Mouse (Mus musculus) cerebellum, postnatal 4 days (tissue): ENCODE data around the gene Enpp7.

Experiments
- DNase-seq, 2 experiments: peaks; one replicate each; pipeline ENCODE4 v3.0.0; 2022; ENCODE audit warnings: low spot score in 2 of 2, mixed read lengths in 1 of 2

The Enpp7 gene

GRCm38 (mm10) chr11:118987999-118988398 lies at the start of gene Enpp7:
Enpp7 (plus strand) TSS chr11:118988188.
- DNase-seq: no peak

- no peak for DNase-seq
Measured at GRCm38 (mm10) chr11:118939731-118940130, 48.3 kb upstream of the Enpp7 start.

GRCm38 (mm10) chr11:118940539-118940938 lies 47.4 kb upstream of the Enpp7 start:
- peak in 1 of 2 experiments; percentile 88 for DNase-seq

GRCm38 (mm10) chr11:118941268-118941667 lies 46.7 kb upstream of the Enpp7 start:
- no peak for DNase-seq

- DNase-seq: no peak
Measured at GRCm38 (mm10) chr11:118945868-118946267, 42.1 kb upstream of the Enpp7 start.

- no peak for DNase-seq
Measured at GRCm38 (mm10) chr11:118955016-118955415, 33.0 kb upstream of the Enpp7 start.

GRCm38 (mm10) chr11:118957070-118957471 lies 30.9 kb upstream of the Enpp7 start:
- peak in 1 of 2 experiments; percentile 84 for DNase-seq

- no peak for DNase-seq
Measured at GRCm38 (mm10) chr11:118960649-118961048, 27.3 kb upstream of the Enpp7 start.

- no peak for DNase-seq
Measured at GRCm38 (mm10) chr11:118962478-118962877, 25.5 kb upstream of the Enpp7 start.

GRCm38 (mm10) chr11:118963926-118964325 lies 24.1 kb upstream of the Enpp7 start:
- no peak for DNase-seq

- no peak for DNase-seq
Measured at GRCm38 (mm10) chr11:118965078-118965477, 22.9 kb upstream of the Enpp7 start.

GRCm38 (mm10) chr11:118971470-118972034 lies 16.4 kb upstream of the Enpp7 start:
- peak in 1 of 2 experiments; percentile 71 for DNase-seq

GRCm38 (mm10) chr11:118972431-118973377 lies 15.3 kb upstream of the Enpp7 start:
- peak; percentile 44 to 86 for DNase-seq

GRCm38 (mm10) chr11:118974340-118974739 lies 13.6 kb upstream of the Enpp7 start:
- no peak for DNase-seq

- peak; percentile 70 to 86 for DNase-seq
Measured at GRCm38 (mm10) chr11:118975427-118975826, 12.6 kb upstream of the Enpp7 start.

GRCm38 (mm10) chr11:118975917-118976316 lies 12.1 kb upstream of the Enpp7 start:
- DNase-seq: no peak

GRCm38 (mm10) chr11:118980388-118980787 lies 7.6 kb upstream of the Enpp7 start:
- DNase-seq: no peak

- DNase-seq: no peak
Measured at GRCm38 (mm10) chr11:118981012-118981776, 6.8 kb upstream of the Enpp7 start.

- no peak for DNase-seq
Measured at GRCm38 (mm10) chr11:118982593-118983113, 5.3 kb upstream of the Enpp7 start.

- DNase-seq: no peak
Measured at GRCm38 (mm10) chr11:118985571-118985970, 2.4 kb upstream of the Enpp7 start.

GRCm38 (mm10) chr11:118992781-118993180 lies 4.8 kb downstream of the Enpp7 start:
- no peak for DNase-seq

- DNase-seq: no peak
Measured at GRCm38 (mm10) chr11:118995448-118995847, 7.5 kb downstream of the Enpp7 start.
